Mouse (Mus musculus) heart, embryonic 11.5 days (tissue): ENCODE measurements around the gene Spesp1. TPM values are rescaled to one million over a fixed set of nuclear protein-coding genes. Genes with fewer than 3 reads are reported as not detected.

ENCODE experiments used
- ATAC-seq: fragments of 200-750 bp; cut with Nextera tagmentation; replicated peaks from 2 replicates; pipeline ENCODE4 v1.8.0; 2017; ENCODE audit warnings: moderate library complexity; ENCODE audit not compliant: insufficient number of reproducible peaks, low FRiP score, low TSS enrichment
- H3K27ac ChIP-seq: fragments of 300-500 bp; sonication (generic); 2 replicates; pipeline ENCODE4 v1.5.1; 2014; ENCODE audit warnings: mild to moderate bottlenecking, low read depth, low read length
- H3K27me3 ChIP-seq: fragments of 300-500 bp; sonication (generic); 2 replicates; pipeline ENCODE4 v1.6.1; 2014; ENCODE audit warnings: mild to moderate bottlenecking, low read length, mixed read lengths; ENCODE audit not compliant: control insufficient read depth, insufficient read depth
- H3K36me3 ChIP-seq: fragments of 300-500 bp; sonication (generic); 2 replicates; pipeline ENCODE4 v1.6.1; 2014; ENCODE audit warnings: mild to moderate bottlenecking, low read length, moderate library complexity, mixed read lengths; ENCODE audit not compliant: control insufficient read depth, insufficient read depth
- H3K4me1 ChIP-seq: fragments of 300-500 bp; sonication (generic); 2 replicates; pipeline ENCODE4 v1.6.1; 2014; ENCODE audit warnings: low read length; ENCODE audit not compliant: control insufficient read depth, insufficient read depth
- H3K4me2 ChIP-seq: fragments of 300-500 bp; sonication (generic); 2 replicates; pipeline ENCODE4 v1.6.1; 2014; ENCODE audit warnings: mild to moderate bottlenecking, moderate library complexity
- H3K4me3 ChIP-seq: fragments of 300-500 bp; sonication (generic); 2 replicates; pipeline ENCODE4 v1.5.1; 2014; ENCODE audit warnings: low read depth, low read length
- H3K9ac ChIP-seq: fragments of 300-500 bp; sonication (generic); 2 replicates; pipeline ENCODE4 v1.6.1; 2014; ENCODE audit warnings: mild to moderate bottlenecking, low read depth, low read length, moderate library complexity
- H3K9me3 ChIP-seq: fragments of 300-500 bp; sonication (generic); replicated peaks from 2 replicates; pipeline ENCODE4 v1.6.1; 2016; ENCODE audit warnings: low read length; ENCODE audit not compliant: control insufficient read depth
- WGBS: fragments of 180-500 bp; shearing (Covaris S2); extraction: QIAGEN DNeasy Blood & Tissue Kit; methylation state at CpG from one replicate; pipeline ENCODE4 v1.1.7; 2014; ENCODE audit not compliant: insufficient replicate concordance; 5-methylcytosine and 5-hydroxymethylcytosine counted together
- microRNA-seq: library from miRNA; unstranded; fragments of <30 nt; microRNA quantifications from one replicate; pipeline ENCODE4, GENCODE M21; 2016; ENCODE audit warnings: borderline number of aligned reads
- polyA plus RNA-seq: library from polyadenylated mRNA; unstranded; fragments of >200 nt; fragmentation: Nextera tagmentation; extraction: Ambion mirVana; gene quantifications from 2 replicates; pipeline ENCODE4 v1.2.1, GENCODE M21; 2014

Spesp1 gene
- polyA plus RNA-seq, 1 experiment from 2014 or later: not detected

GRCm38 (mm10) chr9:62237381-62237980 lies 44.5 kb downstream of the Spesp1 start:
- WGBS: 29% methylated on average over 9 of the region's 9 CpGs
- H3K4me1 ChIP-seq: peaks cover 19% of the 10 kb centered on the region
- no peak for ATAC-seq

DNA sequence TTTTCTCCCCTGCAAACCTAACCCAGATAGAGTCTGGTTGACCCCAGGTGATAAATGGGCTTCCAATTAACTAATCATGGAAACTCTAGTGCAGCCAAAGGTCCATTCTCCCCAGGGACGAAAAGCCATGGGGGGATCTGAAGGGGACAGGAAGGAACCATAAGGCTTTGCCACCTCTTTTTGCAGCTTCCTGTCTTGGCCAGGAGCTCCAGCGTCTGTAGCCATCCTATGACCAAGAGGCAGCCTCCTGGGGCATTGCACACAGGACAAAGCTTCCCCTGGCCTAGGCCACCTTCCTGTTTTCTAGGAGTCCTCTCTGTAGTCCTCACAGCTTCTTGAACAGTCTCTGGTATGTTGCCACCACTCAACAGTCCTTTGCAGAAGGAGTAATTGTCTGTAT lies 46.5 kb downstream of the Spesp1 start:
- 80% methylated on average over 2 of the region's 2 CpGs for WGBS
- H3K36me3 ChIP-seq: no peaks in the 10 kb centered on the region
- H3K27me3 ChIP-seq: no peaks in the 10 kb centered on the region
- no peaks in the 10 kb centered on the region for H3K9me3 ChIP-seq
- peaks cover 31% of the 10 kb centered on the region for H3K4me1 ChIP-seq
- H3K4me3 ChIP-seq: no peak overlapping the region
- H3K9ac ChIP-seq: no peak overlapping the region
- no peak for ATAC-seq
- H3K27ac ChIP-seq: no peak overlapping the region
- no peak overlapping the region for H3K4me2 ChIP-seq

More at GRCm38 (mm10) chr9:62237381-62237980, 44.5 kb downstream of the Spesp1 start:
- Histone ChIP-seq H3K9me3 (no peaks in the 10 kb centered on the region), H3K36me3 (no peaks in the 10 kb centered on the region), H3K9ac (no peak overlapping the region), H3K27me3 (no peaks in the 10 kb centered on the region), H3K27ac (no peak overlapping the region), H3K4me2 (no peak overlapping the region), H3K4me3 (no peak overlapping the region)

DNA sequence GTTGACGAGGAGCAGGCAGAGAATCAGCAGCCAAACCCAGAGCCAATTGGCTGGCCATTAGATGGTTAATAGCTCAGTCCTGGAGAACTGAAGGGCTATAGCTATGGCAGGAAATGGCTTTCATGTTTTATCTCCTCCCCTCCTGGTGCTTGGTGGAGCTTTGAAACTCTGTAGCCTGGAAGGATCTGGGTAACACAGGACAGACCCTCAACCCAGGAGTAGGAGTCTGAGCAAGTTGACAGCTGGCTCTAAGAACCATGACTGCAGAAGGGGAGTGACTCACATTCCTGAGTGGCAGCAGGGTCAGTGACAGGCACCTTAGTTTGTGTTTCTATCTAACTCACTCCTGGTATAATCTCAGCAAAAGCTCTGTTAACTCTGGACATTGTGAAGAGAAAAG lies 49.4 kb downstream of the Spesp1 start:
- WGBS: 18% methylated on average over 1 of the region's 1 CpGs
- Histone ChIP-seq H3K9me3 (no peaks in the 10 kb centered on the region), H3K9ac (no peak overlapping the region), H3K4me3 (no peak overlapping the region), H3K27ac (peak overlapping the region; percentile 47), H3K4me1 (peaks cover 25% of the 10 kb centered on the region), H3K36me3 (no peaks in the 10 kb centered on the region), H3K27me3 (no peaks in the 10 kb centered on the region), H3K4me2 (no peak overlapping the region)
- no peak for ATAC-seq

DNA sequence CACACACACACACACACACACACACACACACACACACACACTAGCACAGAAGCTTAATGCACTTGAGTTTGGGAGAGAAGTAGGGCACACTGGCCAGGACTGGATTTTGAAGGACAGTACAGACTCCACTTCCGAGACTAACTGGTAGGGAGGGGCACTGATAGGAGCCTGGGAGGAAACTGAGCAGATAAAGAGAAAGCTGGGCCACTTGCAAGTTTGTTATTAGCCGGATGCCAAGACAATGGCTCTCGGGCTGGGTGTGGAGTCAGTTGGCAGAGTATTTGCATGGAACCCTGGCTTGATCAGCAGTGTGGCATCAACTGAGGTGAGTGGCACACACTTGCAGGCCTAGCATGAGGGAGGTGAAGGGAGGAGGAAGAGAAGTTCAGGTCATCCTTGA lies 51.0 kb downstream of the Spesp1 start:
- no peak overlapping the region for H3K27ac ChIP-seq
- no peak for ATAC-seq
- no peaks in the 10 kb centered on the region for H3K36me3 ChIP-seq
- H3K4me3 ChIP-seq: no peak overlapping the region
- no peak overlapping the region for H3K4me2 ChIP-seq
- H3K27me3 ChIP-seq: no peaks in the 10 kb centered on the region
- no peaks in the 10 kb centered on the region for H3K9me3 ChIP-seq
- WGBS: 29% methylated on average over 3 of the region's 3 CpGs
- H3K9ac ChIP-seq: no peak overlapping the region
- H3K4me1 ChIP-seq: peaks cover 18% of the 10 kb centered on the region

DNA sequence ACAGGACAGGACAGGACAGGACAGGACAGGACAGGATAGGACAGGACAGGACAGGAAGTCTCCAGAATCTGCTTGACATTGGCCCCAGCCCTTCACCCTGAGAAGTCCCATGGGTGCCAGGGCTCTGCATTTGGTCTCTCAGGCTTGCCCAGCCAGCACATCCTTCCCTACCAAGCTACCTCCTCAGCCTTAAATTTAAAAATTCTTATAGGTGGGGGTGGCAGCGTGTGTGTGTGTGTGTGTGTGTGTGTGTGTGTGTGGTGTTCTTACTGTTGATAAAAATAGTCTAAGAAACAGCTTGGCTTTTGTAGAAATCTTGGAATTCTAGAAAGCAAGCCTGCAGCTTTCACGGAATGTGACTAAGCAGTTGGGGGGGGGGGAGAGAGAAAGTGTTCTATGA lies 52.0 kb downstream of the Spesp1 start:
- Histone ChIP-seq H3K27me3 (no peaks in the 10 kb centered on the region), H3K4me2 (no peak overlapping the region), H3K4me3 (no peak overlapping the region), H3K36me3 (no peaks in the 10 kb centered on the region), H3K4me1 (peaks cover 18% of the 10 kb centered on the region), H3K27ac (no peak overlapping the region), H3K9ac (no peak overlapping the region), H3K9me3 (no peaks in the 10 kb centered on the region)
- 64% methylated on average over 2 of the region's 2 CpGs for WGBS
- no peak for ATAC-seq

DNA sequence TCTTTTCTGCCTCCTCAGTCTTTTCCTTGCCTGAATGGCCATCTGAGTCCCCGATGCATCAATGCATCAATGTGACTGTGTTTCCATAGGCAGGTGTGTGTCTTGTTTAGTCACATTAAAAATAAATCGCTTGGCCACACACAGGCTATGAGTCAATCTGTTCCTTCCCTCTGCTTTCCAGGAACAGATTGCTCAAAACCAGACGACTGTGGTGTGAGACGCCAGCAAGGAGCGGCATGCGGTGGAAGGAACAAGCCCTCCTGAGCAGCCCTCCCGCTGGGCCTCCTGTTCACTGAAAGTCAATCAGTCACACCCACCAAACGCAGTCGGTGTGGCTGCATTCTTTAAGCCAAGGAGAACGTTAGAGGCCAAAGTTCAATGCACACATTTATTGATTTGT lies 59.5 kb downstream of the Spesp1 start:
- H3K27me3 ChIP-seq: no peaks in the 10 kb centered on the region
- 17% methylated on average over 10 of the region's 10 CpGs for WGBS
- no peak overlapping the region for H3K4me3 ChIP-seq
- no peak overlapping the region for H3K27ac ChIP-seq
- H3K4me1 ChIP-seq: no peaks in the 10 kb centered on the region
- H3K4me2 ChIP-seq: no peak overlapping the region
- no peak overlapping the region for H3K9ac ChIP-seq
- H3K9me3 ChIP-seq: no peaks in the 10 kb centered on the region
- no peak for ATAC-seq
- H3K36me3 ChIP-seq: no peaks in the 10 kb centered on the region

DNA sequence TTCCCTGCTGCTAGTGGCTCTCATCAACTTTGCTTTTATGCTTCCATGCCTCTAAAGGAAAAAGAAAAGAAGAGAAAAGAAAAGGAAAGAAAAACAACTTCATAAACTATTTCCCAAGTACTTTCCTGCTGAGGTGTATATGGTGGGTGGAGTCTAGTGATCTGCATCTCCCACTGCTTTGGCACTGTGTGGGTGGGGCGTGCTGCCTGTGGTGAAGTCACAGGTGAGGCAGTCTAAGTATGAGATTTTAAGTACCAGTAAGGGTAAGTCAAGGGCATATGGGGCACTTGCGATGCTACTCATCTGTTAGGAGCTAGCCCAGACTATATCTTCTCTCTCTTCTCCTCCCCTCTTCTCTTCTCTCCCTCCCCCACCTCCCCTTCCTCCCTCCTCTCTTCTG lies 60.0 kb downstream of the Spesp1 start:
- Histone ChIP-seq H3K4me1 (no peaks in the 10 kb centered on the region), H3K27me3 (no peaks in the 10 kb centered on the region), H3K36me3 (no peaks in the 10 kb centered on the region), H3K27ac (no peak overlapping the region), H3K9me3 (no peaks in the 10 kb centered on the region), H3K9ac (no peak overlapping the region), H3K4me2 (no peak overlapping the region), H3K4me3 (no peak overlapping the region)
- 57% methylated on average over 2 of the region's 2 CpGs for WGBS
- no peak for ATAC-seq

Small RNAs within 50 kb of the gene (microRNA-seq; reads per million reads assigned to microRNA genes)
- gene Gm25603: not detected

Other genes with a start within 250 kb of the Spesp1 start
- 10.7 and 15.4 TPM in 2 replicates for gene Glce, start 159.6 kb downstream of the Spesp1 start, polyA plus RNA-seq
- gene Anp32a, start 59.1 kb upstream of the Spesp1 start, polyA plus RNA-seq: 108 and 120 TPM in 2 replicates